Mouse (Mus musculus) ES-Bruce4 (cell line): Measurements from ENCODE around the gene Eid3. TPM values are rescaled to one million over a fixed set of nuclear protein-coding genes. Genes with fewer than 3 reads are reported as not detected.

Source experiments
- H3K27ac ChIP-seq: 2 replicates; pipeline ENCODE4 v1.5.1; 2012; ENCODE audit warnings: low read length, inconsistent platforms; ENCODE audit not compliant: insufficient read depth
- H3K27me3 ChIP-seq: 2 replicates; pipeline ENCODE4 v1.6.1; 2012; ENCODE audit warnings: mild to moderate bottlenecking, low read length, inconsistent platforms; ENCODE audit not compliant: control insufficient read depth, poor library complexity, insufficient read depth, severe bottlenecking
- H3K36me3 ChIP-seq: 2 replicates; pipeline ENCODE4 v1.6.1; 2012; ENCODE audit warnings: inconsistent platforms, mild to moderate bottlenecking, low read length, moderate library complexity; ENCODE audit not compliant: control insufficient read depth, poor library complexity, insufficient read depth, severe bottlenecking
- H3K4me1 ChIP-seq: one replicate; pipeline ENCODE4 v1.8.1; 2011; ENCODE audit warnings: low read length; ENCODE audit not compliant: control insufficient read depth, insufficient read depth
- H3K4me3 ChIP-seq: 2 replicates; pipeline ENCODE4 v1.5.1; 2011; ENCODE audit warnings: low read depth, mild to moderate bottlenecking, low read length
- H3K9ac ChIP-seq: 2 replicates; pipeline ENCODE4 v1.6.1; 2012; ENCODE audit warnings: low read depth, mild to moderate bottlenecking, inconsistent platforms; ENCODE audit not compliant: poor library complexity, severe bottlenecking
- H3K9me3 ChIP-seq: replicated peaks from 2 replicates; pipeline ENCODE4 v1.6.1; 2012; ENCODE audit warnings: mild to moderate bottlenecking, low read length, inconsistent platforms; ENCODE audit not compliant: control insufficient read depth, poor library complexity, insufficient read depth, severe bottlenecking
- CTCF ChIP-seq: IDR thresholded peaks from one replicate; pipeline ENCODE4 v1.8.1; 2011; ENCODE audit warnings: low read depth, low read length
- EP300 ChIP-seq: IDR thresholded peaks from 2 replicates; pipeline ENCODE4 v1.6.1; 2011; ENCODE audit warnings: low read depth, low read length; ENCODE audit not compliant: insufficient read depth
- POLR2A ChIP-seq: IDR thresholded peaks from one replicate; pipeline ENCODE4 v1.8.1; 2011; ENCODE audit warnings: low read length; ENCODE audit not compliant: insufficient read depth
- polyA plus RNA-seq: library from polyadenylated mRNA; stranded (reverse); fragments of >200 nt; gene quantifications from 2 replicates; pipeline ENCODE4 v1.2.4, GENCODE M21; 2011; ENCODE audit warnings: low read depth; ENCODE audit not compliant: missing spikeins, insufficient read depth, insufficient read length

Eid3 gene
- polyA plus RNA-seq, 1 experiment = 12.7 TPM

DNA sequence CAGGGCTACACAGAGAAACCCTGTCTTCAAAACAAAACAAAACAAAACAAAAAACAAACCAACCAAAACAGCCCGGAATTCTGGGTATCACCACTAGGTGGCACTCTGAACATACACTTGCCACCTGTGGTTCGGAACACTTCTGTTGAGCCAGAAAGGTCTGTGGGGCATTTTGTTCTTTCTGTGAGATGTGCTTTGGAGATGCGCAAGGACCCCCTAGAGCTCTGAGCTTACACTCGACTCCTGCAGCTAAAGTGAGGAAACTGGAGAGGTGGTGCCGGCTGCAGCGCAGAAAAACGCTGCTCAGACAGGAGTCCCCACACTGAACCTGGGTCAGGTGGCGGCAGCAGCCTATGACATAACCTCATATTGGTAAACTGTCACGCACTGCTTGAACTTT lies 43.0 kb downstream of the Eid3 start:
- H3K9ac ChIP-seq = no peak overlapping the region
- no peaks in the 10 kb centered on the region for H3K27me3 ChIP-seq
- TF ChIP-seq EP300 (no peak), POLR2A (no peak), CTCF (peak; percentile 50)
- H3K4me1 ChIP-seq = no peaks in the 10 kb centered on the region
- no peak overlapping the region for H3K27ac ChIP-seq
- no peak overlapping the region for H3K4me3 ChIP-seq
- no peaks in the 10 kb centered on the region for H3K36me3 ChIP-seq
- no peaks in the 10 kb centered on the region for H3K9me3 ChIP-seq

DNA sequence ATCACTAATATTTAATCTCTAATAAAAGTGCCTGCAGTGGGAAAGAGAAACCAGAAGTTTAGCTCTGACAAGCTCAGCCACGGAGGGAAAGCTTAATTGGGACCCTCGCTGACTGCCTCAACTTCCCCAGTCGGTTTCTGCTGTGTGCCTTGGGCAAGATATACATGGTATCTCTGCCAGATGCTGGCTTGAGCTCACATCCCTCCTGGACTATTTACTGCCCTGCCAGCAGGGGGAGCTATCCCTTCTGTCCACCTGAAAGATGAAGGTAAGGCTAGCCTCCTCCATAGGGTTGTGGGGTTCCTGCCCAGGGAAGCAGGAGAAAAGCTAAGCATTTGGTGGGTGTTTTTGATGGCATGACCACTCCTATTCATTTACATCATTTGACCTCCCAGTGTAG lies 43.8 kb downstream of the Eid3 start:
- no peaks in the 10 kb centered on the region for H3K4me1 ChIP-seq
- H3K36me3 ChIP-seq = no peaks in the 10 kb centered on the region
- H3K27me3 ChIP-seq = no peaks in the 10 kb centered on the region
- TF ChIP-seq POLR2A = no peak
- TF ChIP-seq CTCF = peak; percentile 44
- H3K9me3 ChIP-seq = no peaks in the 10 kb centered on the region
- no peak overlapping the region for H3K9ac ChIP-seq
- no peak overlapping the region for H3K4me3 ChIP-seq
- no peak overlapping the region for H3K27ac ChIP-seq

DNA sequence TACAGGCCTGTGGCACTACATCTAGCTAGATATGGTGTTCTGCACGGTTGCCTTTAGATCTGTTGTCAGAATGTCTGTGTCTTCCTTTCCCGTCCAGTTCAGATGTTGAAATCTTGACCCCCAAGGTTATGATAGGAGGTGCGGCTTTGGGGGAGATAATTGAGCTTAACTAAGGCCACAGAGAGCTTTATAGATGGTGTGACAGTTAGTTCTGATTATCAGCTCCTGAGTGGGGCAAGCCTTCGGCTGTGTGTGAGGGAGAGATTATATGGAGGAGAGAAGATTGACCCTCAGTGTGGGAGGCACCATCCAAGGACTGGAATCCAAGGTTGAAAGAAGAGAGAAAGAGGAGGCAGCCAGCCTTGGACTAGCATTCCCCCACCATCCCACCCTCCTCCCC lies 46.8 kb downstream of the Eid3 start:
- no peaks in the 10 kb centered on the region for H3K27me3 ChIP-seq
- H3K9me3 ChIP-seq = no peaks in the 10 kb centered on the region
- no peak for TF ChIP-seq CTCF
- no peak for TF ChIP-seq POLR2A
- TF ChIP-seq EP300 = no peak
- no peak overlapping the region for H3K9ac ChIP-seq
- H3K27ac ChIP-seq = no peak overlapping the region
- no peaks in the 10 kb centered on the region for H3K36me3 ChIP-seq
- H3K4me1 ChIP-seq = no peaks in the 10 kb centered on the region
- no peak overlapping the region for H3K4me3 ChIP-seq

DNA sequence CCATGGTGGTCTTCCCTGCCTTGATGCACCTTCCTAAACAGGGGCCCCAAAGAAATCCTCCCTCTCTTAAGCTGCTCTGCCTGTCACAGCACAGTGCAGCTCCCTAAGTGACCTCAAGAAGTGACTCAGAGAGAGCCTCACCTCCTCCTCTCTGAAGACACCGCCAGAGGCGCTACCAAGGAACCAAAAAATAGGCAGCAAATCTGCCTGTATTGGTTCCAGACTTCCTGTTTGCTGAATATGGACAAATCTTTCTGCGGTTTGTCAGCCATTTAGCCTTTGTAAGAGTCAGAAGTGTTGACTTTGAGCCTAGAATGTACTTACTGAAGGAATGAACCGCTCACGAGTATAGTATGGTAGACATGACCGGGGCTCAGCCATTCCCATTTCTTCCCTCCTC lies 47.3 kb downstream of the Eid3 start:
- no peaks in the 10 kb centered on the region for H3K4me1 ChIP-seq
- no peaks in the 10 kb centered on the region for H3K36me3 ChIP-seq
- no peaks in the 10 kb centered on the region for H3K27me3 ChIP-seq
- H3K27ac ChIP-seq = no peak overlapping the region
- H3K4me3 ChIP-seq = no peak overlapping the region
- no peaks in the 10 kb centered on the region for H3K9me3 ChIP-seq
- no peak overlapping the region for H3K9ac ChIP-seq
- no peak for TF ChIP-seq EP300
- no peak for TF ChIP-seq POLR2A
- no peak for TF ChIP-seq CTCF

Other genes with a start within 250 kb of the Eid3 start
- gene 1190007I07Rik, start 243.4 kb upstream of the Eid3 start, polyA plus RNA-seq = 55.7 and 55.8 TPM in 2 replicates
- gene Tdg, start 236.8 kb upstream of the Eid3 start, polyA plus RNA-seq = 105 and 119 TPM in 2 replicates
- gene Glt8d2, start 176.0 kb upstream of the Eid3 start, polyA plus RNA-seq = not detected in 2 replicates
- 7.9 and 8.6 TPM in 2 replicates for gene Hcfc2, start 170.5 kb upstream of the Eid3 start, polyA plus RNA-seq
- 101 and 114 TPM in 2 replicates for gene Nfyb, start 102.5 kb upstream of the Eid3 start, polyA plus RNA-seq
- gene Txnrd1, start 32.7 kb upstream of the Eid3 start, polyA plus RNA-seq = 260 and 284 TPM in 2 replicates
- gene Chst11, start 118.9 kb downstream of the Eid3 start, polyA plus RNA-seq = 5.2 and 5.4 TPM in 2 replicates